Mouse (Mus musculus): Measurements from ENCODE around the gene Zfand4.
"Not testable (repeated sequence)": the region's sequence is repeated elsewhere in the genome, so short reads cannot be mapped to it uniquely, and the experiment has no call there.

The Zfand4 gene

DNA sequence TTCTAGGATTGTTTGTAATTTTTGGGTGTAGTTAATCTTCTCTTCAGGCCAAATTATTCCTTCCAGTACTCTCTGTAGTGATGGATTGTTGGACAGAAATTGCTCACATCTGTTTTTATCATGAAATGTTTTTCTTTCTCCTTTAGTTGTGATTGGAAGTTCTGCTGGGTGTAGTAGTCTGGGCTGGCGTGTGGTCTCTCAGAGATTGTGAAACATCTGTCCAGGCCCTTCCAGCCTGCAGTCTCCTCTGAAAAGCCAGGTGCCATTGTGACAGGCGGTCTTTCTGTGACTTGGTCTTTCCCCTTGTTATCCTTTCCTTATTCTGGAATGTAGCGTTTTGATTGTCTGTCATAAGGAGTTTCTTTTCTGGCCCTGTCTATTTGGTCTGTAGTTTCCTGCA lies 55.2 kb downstream of the Zfand4 start:
- CTCF ChIA-PET = no interaction called here

GRCm38 (mm10) chr6:116326641-116327040 lies 62.6 kb downstream of the Zfand4 start:
- CTCF ChIA-PET = no interaction called here

DNA sequence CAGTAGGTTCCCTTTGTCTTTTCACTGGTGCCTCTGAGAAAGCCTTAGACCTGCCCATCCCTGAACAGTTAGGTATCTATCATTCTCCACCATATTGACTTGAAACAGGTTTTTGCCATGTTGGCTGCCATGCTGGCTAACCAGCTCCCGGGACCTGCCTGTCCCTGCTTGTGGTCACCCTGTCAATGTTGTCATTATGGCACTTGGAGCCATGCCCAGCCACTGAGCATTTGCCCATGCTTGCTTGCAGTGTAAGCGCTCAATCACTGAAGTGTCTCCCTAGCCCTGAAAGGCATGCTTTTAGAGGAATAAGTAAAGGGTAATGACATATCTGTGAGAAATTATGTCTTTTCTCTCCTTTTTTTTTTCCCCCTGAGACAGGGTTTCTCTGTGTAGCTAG lies 67.4 kb downstream of the Zfand4 start:
- CTCF ChIA-PET = no interaction called here

DNA sequence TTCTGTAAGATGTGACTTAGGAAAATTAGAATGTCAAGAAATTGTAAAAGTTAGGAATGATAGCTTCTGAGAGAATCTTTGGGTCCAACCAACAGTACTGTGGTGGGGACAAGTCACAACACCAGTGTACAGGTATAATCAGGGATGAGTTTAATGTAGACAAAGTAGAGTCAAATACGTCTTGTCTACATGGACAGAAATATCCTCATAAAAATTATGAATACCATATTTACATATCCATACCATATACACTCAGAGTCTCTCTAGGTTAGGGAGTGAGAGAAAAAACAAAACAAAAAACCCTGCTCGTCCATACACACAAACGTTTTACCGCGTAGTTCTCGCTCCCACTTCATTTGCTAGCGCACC lies 73.4 kb downstream of the Zfand4 start:
- CTCF ChIA-PET = no interaction called here

DNA sequence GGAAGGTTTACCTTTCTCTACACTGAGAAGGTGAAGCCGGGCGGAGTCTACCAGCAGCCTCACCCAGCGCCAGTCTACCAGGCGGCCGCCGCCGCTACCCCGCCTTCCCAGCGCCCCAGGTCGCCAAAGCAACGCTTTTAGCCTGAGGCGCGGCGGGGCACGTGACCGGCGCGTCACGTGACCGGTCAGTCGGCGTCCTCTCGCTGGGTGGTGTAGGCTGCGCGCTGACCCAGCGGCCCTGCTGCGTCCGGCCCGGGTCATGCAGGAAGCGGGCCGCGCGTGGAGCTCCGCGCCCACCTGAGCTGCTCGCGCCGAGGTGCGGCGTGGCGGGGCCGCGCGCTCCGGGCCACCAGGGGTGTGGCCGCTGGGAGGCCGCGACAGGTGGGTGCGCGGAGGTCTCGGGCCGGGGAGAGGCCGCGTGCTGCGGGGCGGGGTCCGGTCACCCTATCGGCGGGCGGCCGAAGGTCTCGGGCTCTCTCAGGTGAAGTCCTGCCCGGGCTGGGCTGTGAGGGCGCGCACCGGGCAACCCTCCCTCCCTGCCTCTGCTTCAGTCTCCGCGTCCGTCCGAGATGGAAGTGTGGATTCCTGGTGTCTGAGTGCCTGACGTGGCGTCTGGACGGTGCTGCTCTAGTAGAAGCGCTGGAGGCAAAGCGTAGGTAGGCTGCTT lies 73.9 kb downstream of the Zfand4 start, which contains the start of gene March8:
TSS of gene March8 (plus strand) at position 190 of the 667 bp plus-strand sequence.
- CTCF ChIA-PET = interaction anchor here (0.7 kb wide), 2 partner anchors 10 to 346 kb away, joined by 5 to 7 read pairs; no protein-coding TSS in a partner anchor

GRCm38 (mm10) chr6:116338520-116338919 lies 74.5 kb downstream of the Zfand4 start:
- CTCF ChIA-PET = interaction anchor here (0.7 kb wide), 2 partner anchors 10 to 346 kb away, joined by 5 to 7 read pairs; no protein-coding TSS in a partner anchor

GRCm38 (mm10) chr6:116339088-116339487 lies 75.1 kb downstream of the Zfand4 start:
- CTCF ChIA-PET = interaction anchor here (0.7 kb wide), 2 partner anchors 11 to 347 kb away, joined by 5 to 7 read pairs; no protein-coding TSS in a partner anchor

DNA sequence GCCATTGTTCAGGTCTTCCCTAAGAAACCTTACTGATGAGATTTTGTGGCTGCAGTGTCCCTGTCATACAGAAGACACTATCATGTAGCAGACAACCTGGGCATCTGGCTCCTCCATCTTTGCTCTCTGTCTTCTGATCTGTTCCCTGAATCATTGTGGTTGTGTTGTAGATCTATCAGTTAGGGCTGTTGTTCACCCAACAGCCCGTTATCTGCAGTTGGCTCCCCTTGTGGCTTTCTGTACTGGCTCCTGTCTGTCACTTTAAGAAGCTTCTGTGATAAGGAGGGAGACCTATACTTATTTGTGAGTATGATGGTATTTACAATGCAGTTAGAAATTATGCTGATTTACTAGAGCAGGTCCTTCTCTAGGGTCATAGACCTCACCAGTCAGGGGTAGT lies 76.5 kb downstream of the Zfand4 start:
- CTCF ChIA-PET = no interaction called here

GRCm38 (mm10) chr6:116347953-116348352 lies 83.9 kb downstream of the Zfand4 start:
- CTCF ChIA-PET = no interaction called here

GRCm38 (mm10) chr6:116349997-116350396 lies 86.0 kb downstream of the Zfand4 start:
- CTCF ChIA-PET = no interaction called here

- CTCF ChIA-PET = no interaction called here
Observed at GRCm38 (mm10) chr6:116350643-116351042, 86.6 kb downstream of the Zfand4 start.

DNA sequence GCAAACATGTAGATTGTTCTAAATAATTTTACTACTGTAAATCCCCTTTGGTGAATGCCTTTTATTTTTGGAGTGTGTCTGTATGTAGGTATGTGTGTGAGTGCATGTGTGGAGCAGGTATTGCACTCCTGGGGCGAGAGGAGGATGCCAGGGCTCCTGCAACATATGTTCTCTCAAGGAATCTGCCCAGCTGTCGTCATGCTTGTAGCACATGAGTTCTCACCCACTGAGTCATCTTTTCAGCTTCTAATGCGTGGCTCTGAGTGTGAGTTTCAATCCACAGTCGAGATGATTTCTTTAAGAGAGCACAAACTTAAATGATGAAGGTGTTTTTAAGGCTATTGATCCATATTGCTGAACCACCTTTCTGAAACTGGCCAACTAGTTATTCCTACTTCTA lies 87.5 kb downstream of the Zfand4 start:
- CTCF ChIA-PET = no interaction called here

DNA sequence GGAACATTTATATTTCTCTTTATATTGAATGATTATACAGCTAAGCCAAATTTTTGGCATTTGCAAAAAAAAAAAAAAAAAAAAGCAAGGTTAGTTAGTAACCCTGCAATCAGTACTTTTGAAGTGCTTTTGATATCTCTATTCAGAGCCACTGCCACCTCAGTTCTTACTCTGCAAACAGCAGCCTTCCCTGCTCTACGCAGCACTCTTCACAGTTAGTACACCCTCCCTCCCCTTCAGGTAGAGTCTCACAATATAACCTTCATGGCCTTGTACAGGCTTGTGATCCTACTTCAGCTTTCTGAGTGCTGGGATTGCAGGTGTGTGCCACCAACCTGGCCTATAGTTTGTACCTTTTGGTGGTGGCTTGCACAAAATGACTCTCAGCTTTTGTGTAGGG lies 89.4 kb downstream of the Zfand4 start:
- CTCF ChIA-PET = no interaction called here

DNA sequence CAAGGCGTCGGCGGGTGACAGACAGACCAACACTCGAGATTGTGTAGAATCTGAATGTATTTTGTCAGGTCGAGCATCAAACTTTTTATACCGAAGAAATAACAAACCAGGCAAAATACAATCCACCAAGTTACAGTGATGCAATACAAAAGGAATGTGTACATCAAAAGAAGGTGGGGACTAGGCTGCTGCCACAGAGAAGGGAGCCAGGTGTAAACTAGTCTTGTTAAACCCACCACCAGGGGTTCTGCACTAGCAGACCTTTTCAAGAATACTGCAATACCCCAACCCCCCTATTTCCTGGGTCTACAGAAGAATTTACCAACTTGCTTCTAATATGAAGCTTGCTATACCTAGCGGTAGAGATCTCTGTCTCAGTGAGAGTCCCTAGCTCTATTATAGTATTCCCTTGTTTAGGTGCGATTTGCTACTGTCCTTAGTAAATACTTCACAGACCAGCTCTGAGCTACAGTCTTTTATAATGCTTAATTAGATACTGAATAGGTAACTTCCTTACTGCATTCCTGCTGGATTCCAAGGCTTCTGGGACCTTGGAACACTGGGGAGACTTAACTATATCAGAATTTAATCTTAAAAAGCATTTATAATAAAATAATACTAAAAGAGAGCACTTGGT lies 92.4 kb downstream of the Zfand4 start:
- CTCF ChIA-PET = not testable (repeated sequence)

- CTCF ChIA-PET = no interaction called here
Observed at GRCm38 (mm10) chr6:116356948-116357325, 92.9 kb downstream of the Zfand4 start.

- CTCF ChIA-PET = no interaction called here
Observed at GRCm38 (mm10) chr6:116358056-116358455, 94.0 kb downstream of the Zfand4 start.

- CTCF ChIA-PET = no interaction called here
Observed at GRCm38 (mm10) chr6:116359256-116359655, 95.2 kb downstream of the Zfand4 start.

DNA sequence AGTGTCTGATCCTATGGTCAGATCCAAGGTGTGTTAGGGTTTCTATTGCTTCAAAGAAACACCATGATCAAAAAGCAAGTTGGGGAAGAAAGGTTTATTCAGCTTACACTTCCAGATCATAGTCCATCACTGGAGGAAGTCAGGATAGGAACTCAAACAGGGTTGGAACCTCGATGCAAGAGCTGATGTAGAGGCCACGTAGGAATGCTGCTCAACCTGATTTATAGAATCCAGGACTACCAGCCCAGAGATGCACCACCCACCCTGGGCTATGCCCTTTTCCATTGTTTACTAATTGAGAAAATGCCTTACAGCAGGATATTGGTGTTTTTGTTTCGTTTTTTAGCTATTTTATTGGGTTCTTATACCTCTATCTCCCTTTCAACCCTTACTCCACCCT lies 97.4 kb downstream of the Zfand4 start:
- CTCF ChIA-PET = no interaction called here

DNA sequence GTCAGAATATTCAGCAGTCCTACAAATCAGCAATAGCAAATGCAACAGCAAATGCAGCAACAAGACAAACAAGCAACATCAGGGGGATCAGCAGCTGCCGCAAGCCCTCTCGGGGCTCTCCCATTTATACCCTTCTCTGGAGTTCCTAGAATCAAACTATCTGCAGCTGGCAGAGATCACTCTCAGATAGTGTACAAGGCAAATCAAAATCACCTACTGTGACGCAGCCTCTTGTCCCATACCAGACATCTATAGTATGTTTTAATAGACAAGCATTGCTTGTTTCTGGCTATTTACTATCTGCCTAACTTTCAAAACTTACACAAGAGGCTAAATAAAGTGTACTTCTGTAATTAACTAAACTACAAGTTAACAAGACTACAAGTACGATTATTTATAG lies 98.0 kb downstream of the Zfand4 start:
- CTCF ChIA-PET = no interaction called here

- CTCF ChIA-PET = no interaction called here
Observed at GRCm38 (mm10) chr6:116367971-116368370, 103.9 kb downstream of the Zfand4 start.

DNA sequence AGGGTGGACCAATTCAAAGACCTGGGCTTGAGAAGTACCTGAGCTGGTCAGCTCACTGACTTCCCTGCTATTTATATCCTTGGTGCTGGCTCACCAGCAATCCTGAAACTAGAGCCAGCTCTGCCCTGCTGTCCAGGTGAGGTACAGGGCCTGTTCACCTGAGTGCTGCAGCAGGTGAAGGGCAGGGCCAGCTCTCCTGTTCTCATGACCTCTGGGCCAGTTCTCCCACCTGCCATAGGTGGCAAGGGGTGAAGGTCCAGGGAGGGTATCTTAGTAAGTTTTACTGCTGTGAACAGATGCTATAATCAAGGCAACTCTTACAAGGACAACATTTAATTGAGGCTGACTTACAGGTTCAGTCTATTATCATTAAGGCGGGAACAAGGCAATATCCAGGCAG lies 105.8 kb downstream of the Zfand4 start:
- CTCF ChIA-PET = no interaction called here

DNA sequence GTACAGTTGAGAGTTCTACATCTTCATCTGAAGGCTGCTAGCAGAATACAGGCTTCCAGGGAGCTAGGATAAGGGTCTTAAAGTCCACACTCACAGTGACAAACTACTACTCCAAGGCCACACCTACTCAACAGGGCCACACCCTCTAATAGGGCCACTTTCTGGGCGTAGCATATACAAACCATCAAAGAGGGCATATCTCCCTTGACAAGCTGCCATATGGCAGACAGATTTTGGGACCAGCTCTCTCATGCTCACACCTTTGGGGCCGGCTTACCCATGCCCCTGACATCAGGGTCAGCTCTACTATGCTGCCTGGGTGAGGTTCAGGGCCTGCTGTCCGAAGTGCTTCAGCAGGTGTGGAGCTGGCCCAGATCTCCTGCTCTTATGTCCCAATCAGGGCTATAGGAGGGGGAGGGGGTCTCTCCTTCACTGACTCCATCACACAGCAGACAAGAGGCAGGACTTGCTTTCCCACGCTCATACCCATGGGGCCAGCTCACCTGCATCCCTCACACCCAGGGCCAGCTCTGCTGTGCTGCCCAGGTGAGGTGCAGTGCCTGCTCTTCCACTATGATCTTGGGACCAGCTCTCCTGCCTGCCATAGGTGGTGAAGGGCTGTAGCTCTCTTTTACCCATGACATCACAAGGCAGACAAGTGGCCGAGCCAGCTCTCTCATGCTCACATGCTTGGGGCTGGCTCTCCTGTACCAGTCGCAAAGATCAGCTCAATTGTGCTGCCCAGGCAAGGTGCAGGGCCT lies 106.4 kb downstream of the Zfand4 start:
- CTCF ChIA-PET = no interaction called here

- CTCF ChIA-PET = no interaction called here
Observed at GRCm38 (mm10) chr6:116371500-116371899, 107.5 kb downstream of the Zfand4 start.
